Mouse (Mus musculus) right cerebral cortex, postnatal 36 days (tissue): Measurements from ENCODE around the gene Nat8f2.
A peak's percentile ranks its signal among the peaks of the same experiment; 100 is the strongest.
"Not testable (repeated sequence)": the region's sequence is repeated elsewhere in the genome, so short reads cannot be mapped to it uniquely, and the experiment has no call there.

Experiments
- DNase-seq, 2 experiments: peaks; one replicate each; pipeline ENCODE4 v3.0.0; 2022; ENCODE audit warnings: low spot score in 2 of 2, mixed read lengths in 1 of 2

Nat8f2 gene

DNA sequence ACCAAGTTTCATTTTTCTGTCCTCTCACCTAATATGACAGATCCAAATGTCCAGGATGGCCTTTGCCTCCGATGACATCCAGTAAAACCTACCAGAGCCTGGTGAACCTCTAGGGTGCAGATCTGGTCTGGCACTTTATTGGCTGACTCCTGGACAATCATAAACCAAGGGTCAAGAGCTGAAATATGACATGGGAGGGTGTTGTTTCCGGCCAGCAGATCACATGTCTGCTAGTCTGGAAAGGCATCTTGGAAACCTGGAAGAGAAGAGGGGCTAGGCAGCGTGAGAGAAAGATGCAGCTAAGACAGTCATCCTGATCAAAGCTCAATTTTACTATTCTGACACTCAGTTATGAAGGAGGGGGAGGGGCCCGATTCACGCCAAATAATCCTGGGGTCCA is at the start of gene Nat8f2:
TSS of gene Nat8f2 (minus strand) at position 153 of the 400 bp plus-strand sequence.
- not testable (repeated sequence) for DNase-seq

DNA sequence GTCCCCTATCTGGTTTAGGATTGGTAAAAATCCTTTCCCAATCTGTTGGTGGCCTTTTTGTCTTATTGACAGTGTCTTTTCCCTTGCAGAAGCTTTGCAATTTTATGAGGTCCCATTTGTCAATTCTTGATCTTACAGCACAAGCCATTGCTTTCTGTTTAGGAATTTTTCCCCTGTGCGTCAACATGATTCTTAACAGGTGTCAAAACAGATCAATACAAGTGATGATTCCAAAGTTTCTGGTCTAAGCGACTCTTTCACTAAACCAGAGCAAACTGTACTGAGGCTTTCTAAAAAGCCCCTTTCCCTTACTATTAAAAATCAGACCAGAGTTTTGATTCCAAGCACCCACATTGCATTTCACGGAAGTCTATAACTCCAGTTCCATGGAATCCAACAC is 49.4 kb upstream of the Nat8f2 start:
- DNase-seq = not testable (repeated sequence)

DNA sequence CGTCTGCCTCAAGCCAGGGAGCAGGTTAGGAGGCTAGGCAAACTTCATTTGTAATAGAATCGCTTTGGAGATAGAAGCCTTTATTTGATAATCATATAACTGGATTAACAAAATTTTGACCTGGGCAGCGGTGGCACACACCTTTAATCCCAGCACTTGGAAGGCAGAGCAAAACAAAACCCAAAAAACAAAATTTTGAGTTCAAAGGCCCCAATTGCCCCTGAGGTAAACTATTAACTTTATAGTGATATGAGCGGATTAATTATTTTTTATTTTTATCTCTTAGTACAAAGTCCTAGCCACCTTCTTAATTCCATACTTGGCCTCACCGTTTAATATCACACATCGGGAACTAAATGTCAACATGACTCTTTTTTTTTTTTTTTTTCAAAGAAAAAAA is 47.6 kb upstream of the Nat8f2 start:
- no peak for DNase-seq

DNA sequence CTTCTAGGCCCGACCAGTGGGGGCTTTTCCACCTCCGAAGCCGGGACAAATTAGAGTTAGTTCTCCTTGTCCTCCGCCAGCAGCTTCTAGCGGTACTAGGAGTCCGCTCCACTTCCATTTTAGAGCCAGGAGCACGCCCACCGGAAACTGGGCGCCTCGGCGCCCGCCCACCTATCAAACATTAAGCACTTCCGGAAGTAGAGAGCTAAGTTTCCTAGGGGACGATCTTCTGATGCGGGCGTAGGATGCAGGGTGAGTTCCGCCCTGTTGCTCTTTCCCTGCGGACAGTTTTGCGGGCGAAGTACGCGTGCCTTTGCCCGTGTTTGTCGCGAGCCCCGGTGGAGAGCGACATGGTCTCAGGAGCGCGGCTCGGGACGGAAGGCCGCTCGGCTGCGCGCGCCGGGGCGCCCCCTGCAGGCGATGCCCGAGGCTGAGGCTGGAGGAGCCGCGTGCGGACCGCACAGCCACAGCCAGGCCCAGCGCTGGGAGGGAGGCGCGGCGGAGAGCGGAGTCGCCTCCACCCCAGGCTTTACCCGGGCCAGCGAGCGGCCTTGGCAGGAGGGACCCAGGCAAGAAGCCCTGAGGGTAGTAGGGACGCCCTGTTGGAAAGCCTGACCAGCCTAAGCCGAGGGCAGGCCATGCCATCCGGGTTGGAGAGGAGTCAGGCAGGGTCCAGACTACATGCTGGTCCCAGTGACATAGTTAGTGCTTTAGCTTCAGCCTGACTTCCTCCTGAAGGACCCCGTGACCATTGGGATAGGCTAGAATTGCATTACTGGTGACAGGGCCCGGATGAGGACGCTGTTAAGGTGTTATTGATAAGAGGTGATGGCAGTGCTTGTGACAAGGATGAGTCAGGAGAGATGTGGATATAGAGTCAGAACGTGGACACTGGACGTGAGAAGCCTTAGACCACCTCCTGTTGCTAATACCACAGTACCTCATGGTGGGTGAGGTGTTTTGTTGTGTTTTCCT is 46.9 kb upstream of the Nat8f2 start, which contains the start of gene Nat8f1:
TSS of gene Nat8f1 (minus strand) at position 149 of the 975 bp plus-strand sequence.
- peak; percentile 87 to 88 for DNase-seq

DNA sequence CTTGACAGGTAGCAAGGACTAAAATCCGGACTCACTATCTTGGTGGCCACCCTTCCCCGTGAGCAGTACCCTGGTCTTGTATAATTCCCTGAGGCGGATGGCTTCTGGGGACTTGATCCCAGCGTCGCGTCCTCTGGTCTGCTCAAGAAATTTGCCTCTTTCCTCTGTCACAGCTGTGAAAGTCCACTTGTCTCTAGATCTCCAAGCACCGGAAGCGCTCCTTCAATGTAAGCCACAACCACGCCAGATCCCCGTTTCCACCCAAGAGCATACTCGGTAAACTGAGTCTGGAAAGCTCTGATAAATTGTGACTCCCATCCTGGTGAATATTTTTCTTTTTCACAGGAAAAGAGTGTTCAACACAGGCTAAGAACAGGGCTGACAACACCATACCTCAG is 46.2 kb upstream of the Nat8f2 start:
- DNase-seq = no peak

DNA sequence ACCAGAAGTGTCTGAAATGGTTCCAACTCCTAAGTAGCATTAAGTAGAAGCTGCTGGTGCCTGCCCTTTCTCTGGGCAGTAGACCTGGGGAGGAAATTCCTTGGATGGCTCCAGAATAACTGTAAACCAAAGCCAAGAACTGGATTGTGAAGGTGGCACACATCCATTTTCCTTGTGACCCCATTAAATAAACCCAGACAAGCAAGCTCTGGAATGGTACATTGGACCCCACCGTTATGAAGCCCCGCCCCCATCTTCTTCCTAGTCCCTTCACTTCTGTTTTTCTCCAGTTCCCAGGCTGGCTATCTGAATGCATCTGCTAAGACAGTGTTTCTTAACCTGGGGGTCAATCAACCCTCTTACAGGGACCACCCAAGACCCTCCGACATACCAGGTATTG is 42.6 kb upstream of the Nat8f2 start, which contains the start of gene Tprkb:
TSS of gene Tprkb (plus strand) at position 279 of the 400 bp plus-strand sequence.
- DNase-seq = no peak

DNA sequence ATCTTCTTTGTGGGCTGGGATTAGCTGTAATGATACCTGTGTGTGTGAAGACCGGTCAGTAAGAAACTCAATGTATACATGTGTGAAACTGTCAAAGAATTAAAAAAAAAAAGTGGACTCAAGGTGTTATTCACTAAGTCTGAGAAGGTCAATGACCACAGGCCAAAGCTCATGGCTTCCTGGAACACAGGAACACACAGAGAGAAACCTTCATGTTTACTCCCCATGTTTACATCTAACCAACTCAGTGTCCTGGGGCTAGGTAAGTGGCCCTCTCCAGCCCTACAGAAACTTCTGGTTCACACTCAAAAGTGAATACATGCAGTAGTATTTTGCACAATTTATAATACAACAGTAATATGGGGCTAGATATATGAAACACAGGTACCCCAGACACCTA is 40.7 kb upstream of the Nat8f2 start:
- DNase-seq = no peak

DNA sequence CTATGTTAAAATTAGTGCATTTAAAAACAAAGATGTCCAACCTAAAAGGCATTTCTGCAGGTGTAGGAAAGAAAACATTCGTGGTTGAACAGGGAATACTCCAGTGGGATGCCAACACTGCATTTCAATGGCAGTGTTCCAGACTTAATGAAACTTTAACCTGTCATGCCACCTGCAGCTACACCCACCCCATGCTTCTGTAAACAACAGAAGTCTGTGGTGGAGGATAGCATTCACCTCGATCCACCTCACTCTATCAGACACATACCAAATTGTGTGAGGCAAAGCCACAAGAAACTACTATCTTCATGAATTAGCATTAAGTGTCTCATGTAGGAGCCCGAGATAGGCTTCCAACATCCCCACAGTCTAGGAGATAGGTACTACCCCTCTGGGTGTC is 39.4 kb upstream of the Nat8f2 start:
- no peak for DNase-seq

DNA sequence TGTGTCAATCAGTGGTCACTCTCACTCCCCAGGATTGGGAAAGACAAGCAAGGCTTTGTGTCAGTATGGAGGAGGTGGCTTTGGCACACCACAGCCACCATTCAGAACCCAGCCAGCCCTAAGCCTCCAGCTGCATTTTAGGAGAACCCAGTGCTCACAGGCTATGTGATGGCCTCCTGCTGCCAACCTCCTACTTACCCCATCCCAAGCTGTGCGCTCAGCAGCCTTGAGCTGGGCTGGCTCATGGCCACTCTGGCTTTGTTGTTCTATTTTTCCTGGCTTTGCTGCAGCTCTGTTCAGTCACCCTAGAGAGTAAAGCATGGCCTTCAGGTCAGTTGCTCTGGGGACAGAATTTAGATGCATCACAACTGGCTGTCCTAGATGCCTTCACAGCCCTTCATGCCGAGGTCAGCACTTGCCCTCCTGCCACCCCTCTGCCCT is 38.0 kb upstream of the Nat8f2 start:
- DNase-seq = peak; percentile 62 to 65

DNA sequence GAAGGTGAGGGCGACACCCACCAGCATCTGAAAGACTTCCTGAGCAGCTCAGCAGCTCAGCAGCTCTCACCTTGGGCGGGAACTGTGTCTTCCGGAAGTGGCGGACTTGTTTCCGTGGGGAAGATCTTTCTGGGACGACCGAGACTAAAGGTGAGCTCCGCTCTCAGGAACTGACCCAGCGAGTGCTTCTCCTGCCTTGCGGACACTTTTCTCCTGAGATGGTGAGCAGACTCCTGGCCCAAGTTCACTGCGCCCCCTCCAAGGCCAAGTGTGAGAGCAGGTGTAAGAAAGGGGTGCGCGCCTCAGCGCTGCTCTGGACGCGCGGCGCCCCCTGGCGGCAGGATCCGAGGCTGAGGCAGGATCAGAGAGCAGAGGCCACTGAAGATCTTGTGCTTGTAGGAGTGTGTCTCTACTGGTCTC is 35.7 kb upstream of the Nat8f2 start, which contains the start of gene Nat8f4:
TSS of gene Nat8f4 (minus strand) at position 243 of the 420 bp plus-strand sequence.
- peak; percentile 68 to 76 for DNase-seq

DNA sequence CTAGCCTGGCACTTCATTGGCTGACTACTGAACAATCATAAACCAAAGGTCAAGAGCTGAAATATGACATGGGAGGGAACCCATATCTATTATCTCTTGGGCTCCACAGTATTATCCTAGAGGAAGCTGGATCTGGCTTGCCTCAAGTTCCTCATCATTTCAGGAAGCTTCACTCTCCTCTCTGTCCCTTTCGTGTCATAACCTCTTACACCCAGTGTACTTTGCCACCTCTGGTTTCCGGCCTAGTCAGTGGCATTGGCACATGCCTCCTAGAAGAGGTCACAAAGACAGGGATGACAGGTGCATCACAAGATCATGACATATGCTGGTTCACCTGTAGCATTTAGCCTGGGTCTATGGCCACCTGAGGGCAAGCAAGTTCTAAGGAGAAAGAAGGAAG is 33.3 kb upstream of the Nat8f2 start:
- no peak for DNase-seq

DNA sequence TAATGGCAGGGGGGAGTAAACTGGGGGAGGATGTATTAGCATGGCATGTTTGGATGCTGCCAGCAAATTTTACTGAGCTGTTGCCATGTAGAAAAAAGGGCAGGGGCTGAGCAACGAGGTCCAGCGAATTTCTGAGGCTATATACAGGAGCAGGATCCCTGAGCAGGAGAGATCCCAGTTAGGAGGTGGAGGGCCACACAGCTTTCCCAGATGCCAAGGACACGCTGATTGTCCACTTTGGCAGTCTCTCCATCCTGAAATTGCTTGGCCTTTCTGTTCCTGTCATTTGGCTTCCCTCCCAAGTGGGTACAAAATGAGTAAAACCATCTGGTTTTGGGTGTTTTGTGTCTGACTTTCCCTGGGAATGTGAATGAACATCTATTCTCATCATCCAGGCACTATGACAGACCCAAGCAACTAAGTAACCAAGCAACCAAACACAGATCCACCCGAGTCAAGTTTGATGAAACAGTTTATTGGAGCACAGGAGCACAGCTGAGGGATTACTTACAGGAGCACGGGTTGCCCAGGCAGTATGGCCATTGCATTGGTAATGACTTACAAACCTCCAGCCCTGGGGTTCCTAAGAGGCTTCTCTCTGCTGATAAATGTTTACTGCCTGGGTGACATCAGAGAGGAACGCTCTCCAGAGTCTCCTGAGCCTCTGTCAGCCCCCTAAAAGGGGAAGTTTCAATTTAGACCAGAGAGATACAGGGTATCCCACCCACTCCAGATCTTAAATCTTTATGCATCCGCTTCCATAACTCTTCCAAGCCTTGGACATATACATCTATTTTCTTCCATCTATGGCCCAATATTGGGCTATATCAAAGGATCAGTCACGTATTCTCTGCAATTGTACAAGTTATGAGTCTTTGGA is 29.9 kb upstream of the Nat8f2 start:
- DNase-seq = not testable (repeated sequence)

DNA sequence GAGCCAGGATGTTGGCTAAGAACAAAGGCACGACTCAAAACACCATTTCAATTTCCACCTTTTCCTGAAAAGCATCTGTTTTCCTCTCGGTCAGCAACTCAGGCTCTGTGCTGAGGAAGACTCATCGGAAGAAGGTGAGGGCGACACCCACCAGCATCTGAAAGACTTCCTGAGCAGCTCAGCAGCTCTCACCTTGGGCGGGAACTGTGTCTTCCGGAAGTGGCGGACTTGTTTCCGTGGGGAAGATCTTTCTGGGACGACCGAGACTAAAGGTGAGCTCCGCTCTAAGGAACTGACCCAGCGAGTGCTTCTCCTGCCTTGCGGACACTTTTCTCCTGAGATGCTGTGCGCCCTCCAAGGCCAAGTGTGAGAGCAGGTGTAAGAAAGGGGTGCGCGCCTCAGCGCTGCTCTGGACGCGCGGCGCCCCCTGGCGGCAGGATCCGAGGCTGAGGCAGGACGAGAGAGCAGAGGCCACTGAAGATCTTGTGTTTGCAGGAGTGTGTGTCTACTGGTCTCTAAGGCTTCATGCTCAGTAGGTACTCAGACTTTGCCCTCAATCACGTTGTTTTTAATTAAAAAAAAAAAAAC is 26.2 kb upstream of the Nat8f2 start:
- DNase-seq = not testable (repeated sequence)

DNA sequence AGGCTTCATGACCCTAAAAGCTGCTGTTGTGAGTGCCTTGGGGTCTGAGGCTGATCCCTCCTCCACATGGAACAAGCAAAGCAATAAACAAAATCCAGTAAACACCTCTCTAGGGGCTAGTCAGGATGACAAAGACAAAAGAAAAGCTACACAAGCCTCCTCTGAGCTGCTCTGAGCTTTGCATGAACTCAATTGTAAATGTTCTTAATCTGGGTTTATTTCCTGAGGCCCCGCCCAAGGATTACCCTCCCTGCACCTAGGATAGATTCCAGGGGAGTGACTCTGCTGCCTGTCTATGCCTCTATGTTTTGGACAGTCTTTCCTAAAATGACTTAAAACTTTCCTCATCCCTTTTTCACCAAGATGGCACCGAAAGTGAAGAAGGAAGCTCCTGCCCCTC is 20.0 kb upstream of the Nat8f2 start:
- no peak for DNase-seq

DNA sequence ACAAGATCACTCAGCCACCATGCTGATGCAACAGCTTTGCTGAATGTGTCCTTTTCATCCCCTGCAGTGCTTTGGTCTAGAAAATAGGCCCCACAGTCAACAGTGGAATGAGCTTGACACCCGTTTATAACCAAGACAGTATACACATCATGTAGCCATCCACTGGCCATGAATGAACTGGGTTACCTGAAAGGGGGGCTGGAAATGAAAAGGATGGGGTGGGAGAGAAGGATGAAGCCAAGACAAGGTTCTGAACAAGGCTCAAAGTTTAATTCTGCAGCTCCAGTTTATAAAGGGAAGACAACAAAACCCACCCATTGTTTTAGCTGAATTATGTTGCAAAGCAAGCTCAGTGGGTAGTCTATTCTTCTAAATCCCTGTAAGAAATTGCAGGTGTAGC is 15.4 kb upstream of the Nat8f2 start:
- no peak for DNase-seq

DNA sequence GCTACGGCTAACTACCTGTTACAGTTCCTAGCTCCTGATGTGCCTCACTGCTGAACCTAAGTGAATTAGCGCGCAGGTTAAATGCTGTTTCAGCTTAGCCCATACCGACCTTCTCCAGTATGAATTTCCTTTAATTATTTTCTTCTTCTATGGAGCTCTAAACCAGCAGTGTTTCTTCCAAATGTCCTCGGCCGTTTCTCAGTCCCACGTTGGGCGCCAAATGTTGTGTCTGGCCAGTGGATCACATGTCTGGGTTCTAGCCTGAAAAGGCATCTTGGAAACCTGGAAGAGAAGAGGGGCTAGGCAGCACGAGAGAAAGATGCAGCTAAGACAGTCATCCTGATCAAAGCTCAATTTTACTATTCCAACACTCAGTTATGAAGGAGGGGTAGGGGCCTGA is 14.3 kb upstream of the Nat8f2 start:
- not testable (repeated sequence) for DNase-seq

DNA sequence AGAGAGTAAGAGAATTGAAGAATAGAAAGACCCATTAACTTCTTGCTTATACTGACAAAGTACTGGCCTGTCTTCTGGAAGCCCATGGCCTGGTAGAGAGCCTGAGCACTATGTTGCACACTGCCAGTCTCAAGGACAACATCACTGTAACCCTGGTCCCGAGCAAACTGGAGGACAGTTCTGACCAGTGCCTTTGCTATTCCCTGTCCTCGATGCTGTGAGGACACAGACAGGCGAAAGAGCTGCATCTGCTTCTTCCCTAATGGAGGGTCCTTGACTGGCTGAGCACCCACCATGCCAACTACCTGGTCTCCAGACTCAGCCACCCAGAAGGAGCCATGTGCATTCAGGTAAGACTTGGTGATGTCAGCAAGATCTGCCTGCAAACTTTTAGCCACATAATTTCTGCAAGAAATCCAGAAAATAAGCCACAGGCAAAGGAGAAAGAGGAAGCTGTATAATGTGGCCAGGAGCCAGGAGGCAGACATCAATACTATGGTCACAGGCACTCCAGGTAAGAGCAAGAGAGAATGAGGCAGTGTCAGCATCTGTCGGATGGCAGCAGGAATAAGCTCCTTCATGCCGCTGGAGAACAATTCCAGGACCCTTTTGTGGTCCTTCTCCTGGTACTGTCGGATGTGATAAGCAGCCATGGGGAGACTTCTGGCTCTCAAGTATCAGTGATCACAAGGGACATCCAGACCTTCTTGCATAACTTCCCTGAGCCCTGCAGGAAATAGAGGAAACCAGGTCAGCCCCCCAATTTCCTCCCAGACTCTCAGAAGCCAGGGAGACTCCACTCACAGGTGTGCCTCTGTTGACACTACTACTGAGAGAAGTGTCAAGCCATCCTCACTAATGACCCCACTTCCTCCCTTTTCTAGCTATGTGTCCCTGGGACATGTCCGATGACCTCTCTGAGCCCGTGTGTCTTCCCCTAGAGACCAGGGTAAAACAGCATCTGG is 950 bp downstream of the Nat8f2 start:
- DNase-seq = no peak

DNA sequence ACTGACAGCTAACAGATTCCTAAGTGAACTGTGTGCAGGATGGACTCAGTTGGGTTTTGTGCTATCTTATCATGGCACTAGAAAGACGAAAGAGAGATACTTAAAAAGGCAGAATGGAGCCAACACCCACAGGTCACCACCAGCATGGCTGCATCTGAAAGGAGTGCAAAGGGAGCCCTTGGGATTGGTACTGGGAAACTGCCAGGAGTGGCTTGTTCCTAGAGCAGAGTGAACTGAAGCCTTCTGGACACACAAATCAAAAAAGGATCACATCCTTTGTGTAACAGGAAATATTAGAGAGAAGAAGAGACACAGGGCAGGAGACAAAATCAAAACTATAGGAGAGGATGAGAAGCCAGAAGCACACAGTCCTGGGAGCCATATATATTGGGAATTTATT is 2.0 kb downstream of the Nat8f2 start:
- not testable (repeated sequence) for DNase-seq

DNA sequence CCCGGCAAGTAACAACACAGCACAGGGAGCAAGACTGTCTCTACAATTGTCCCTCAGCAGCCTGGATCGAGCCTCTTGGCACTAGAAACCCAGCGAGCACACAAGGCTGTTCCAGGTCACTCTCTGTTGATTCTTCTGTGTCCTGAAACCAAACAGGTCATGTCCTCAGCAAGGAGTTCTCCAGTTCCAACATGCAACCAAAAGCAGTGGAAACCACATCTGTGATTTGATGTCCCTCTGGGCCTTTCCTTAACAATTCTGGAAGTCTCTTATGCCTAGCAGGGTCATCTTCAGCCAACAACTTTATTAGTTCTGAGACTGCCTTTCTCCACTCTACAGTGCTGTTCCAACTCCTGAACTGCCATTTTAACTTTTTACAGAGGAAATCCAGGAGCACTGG is 2.8 kb downstream of the Nat8f2 start:
- DNase-seq = not testable (repeated sequence)

DNA sequence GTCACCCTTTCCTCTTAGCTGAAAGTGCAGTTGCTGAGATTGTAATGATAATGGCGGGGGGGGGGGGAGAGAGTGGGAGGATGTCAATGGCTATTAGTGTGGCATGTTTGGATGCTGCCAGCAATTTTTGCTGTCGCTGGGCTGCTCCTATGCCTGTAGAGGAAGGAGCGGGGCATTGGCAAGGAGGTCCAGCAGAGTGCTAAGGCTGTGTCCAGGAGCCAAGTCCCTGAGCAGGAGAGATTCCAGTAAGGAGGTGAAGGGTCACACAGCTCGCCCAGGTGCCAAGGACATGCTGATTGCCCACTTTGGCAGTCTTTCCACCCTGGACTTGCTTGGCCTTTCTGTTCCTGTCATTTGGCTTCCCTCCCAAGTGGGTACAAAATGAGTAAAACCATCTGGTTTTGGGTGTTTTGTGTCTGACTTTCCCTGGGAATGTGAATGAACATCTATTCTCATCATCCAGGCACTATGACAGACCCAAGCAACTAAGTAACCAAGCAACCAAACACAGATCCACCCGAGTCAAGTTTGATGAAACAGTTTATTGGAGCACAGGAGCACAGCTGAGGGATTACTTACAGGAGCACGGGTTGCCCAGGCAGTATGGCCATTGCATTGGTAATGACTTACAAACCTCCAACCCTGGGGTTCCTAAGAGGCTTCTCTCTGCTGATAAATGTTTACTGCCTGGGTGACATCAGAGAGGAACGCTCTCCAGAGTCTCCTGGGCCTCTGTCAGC is 3.9 kb downstream of the Nat8f2 start:
- DNase-seq = peak; percentile 13 to 19
